ENCODE assay signal across 8 mouse cellular contexts in the genomic region with DNA sequence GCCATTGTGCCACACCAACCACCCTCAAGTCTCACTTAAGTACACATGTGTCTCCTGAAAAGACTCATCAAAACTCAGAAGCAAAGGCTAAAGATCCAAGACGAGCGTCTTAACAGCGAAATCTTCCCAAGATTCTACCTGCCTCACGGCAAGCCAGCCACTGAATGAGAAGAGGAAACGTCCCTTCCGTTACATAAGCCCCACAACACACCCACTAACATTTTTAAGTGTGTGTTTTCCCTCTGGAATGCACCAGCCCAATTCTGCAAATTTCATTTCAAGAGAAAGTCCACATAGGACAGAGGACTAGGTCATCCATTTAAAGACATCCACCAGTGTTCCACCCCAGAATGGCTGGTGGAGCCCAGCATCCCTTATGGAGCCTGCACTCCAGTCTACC. TPM values are rescaled to one million over a fixed set of nuclear protein-coding genes. Genes with fewer than 3 reads are reported as not detected.
DNase-seq lines count a peak whose midpoint lies in the region; ATAC-seq and TF ChIP-seq lines count a peak whose summit lies in the region.

No protein-coding gene starts in this region.

- H3K27ac ChIP-seq in kidney, embryonic 15.5 days = no peak overlapping the region
- H3K27ac ChIP-seq in forebrain, embryonic 14.5 days (ENCODE audit: low read depth, low read length) = no peak overlapping the region
- H3K27ac ChIP-seq in liver, postnatal 0 days (ENCODE audit: low read depth) = no peak overlapping the region

- no peaks in the 10 kb centered on the region for H3K9me3 ChIP-seq in kidney, embryonic 15.5 days (replicated peaks)
- H3K9me3 ChIP-seq in G1E (replicated peaks) = no peaks in the 10 kb centered on the region
- no peaks in the 10 kb centered on the region for H3K9me3 ChIP-seq in forebrain, embryonic 14.5 days (replicated peaks; ENCODE audit: control insufficient read depth, low read length)
- H3K9me3 ChIP-seq in liver, postnatal 0 days (ENCODE audit: low read length) = no peaks in the 10 kb centered on the region

- peak overlapping the region; percentile 89 for H3K4me2 ChIP-seq in kidney, embryonic 15.5 days
- peak overlapping the region; percentile 73 for H3K4me2 ChIP-seq in forebrain, embryonic 14.5 days (ENCODE audit: low read length)
- H3K4me2 ChIP-seq in liver, postnatal 0 days (ENCODE audit: low read depth, low read length) = peak overlapping the region; percentile 98

- no peak for ATAC-seq in kidney, embryonic 15.5 days (replicated peaks; ENCODE audit: low FRiP score)
- ATAC-seq in G1E (ENCODE audit: extremely low read depth, insufficient number of reproducible peaks, low FRiP score, poor library complexity, severe bottlenecking) = no peak
- ATAC-seq in forebrain, embryonic 14.5 days = no peak
- ATAC-seq in liver, postnatal 0 days = no peak

- no peak for TF ChIP-seq CTCF in G1E (IDR thresholded peaks at IDR 0.05; ENCODE audit: low read depth, low read length)
- no peak for TF ChIP-seq CTCF in liver, postnatal 0 days (IDR thresholded peaks at IDR 0.05; ENCODE audit: low read depth)

- peaks cover 16% of the 10 kb centered on the region for H3K4me1 ChIP-seq in kidney, embryonic 15.5 days
- H3K4me1 ChIP-seq in G1E (ENCODE audit: insufficient read depth, low read depth, low read length) = peaks cover 34% of the 10 kb centered on the region
- peaks cover 9% of the 10 kb centered on the region for H3K4me1 ChIP-seq in forebrain, embryonic 14.5 days (ENCODE audit: control insufficient read depth, insufficient read depth, low read length)
- H3K4me1 ChIP-seq in liver, postnatal 0 days (ENCODE audit: insufficient read depth) = peaks cover 14% of the 10 kb centered on the region

- H3K27me3 ChIP-seq in kidney, embryonic 15.5 days = no peaks in the 10 kb centered on the region
- H3K27me3 ChIP-seq in G1E (ENCODE audit: insufficient read depth, low read length) = no peaks in the 10 kb centered on the region
- H3K27me3 ChIP-seq in forebrain, embryonic 14.5 days (replicated peaks; ENCODE audit: control insufficient read depth, insufficient read depth, low read length) = no peaks in the 10 kb centered on the region
- no peaks in the 10 kb centered on the region for H3K27me3 ChIP-seq in liver, postnatal 0 days (ENCODE audit: insufficient read depth, low read length)

- no peaks in the 10 kb centered on the region for H3K36me3 ChIP-seq in kidney, embryonic 15.5 days
- H3K36me3 ChIP-seq in G1E (replicated peaks) = peaks cover 17% of the 10 kb centered on the region
- no peaks in the 10 kb centered on the region for H3K36me3 ChIP-seq in forebrain, embryonic 14.5 days (ENCODE audit: control insufficient read depth, insufficient read depth, low read length)
- no peaks in the 10 kb centered on the region for H3K36me3 ChIP-seq in liver, postnatal 0 days (replicated peaks; ENCODE audit: insufficient read depth, low read length)

- no peak for TF ChIP-seq EP300 in liver, postnatal 0 days (IDR thresholded peaks at IDR 0.05; ENCODE audit: low read depth)

- H3K9ac ChIP-seq in kidney, embryonic 15.5 days = peak overlapping the region; percentile 70
- H3K9ac ChIP-seq in forebrain, embryonic 14.5 days (ENCODE audit: low read length) = peak overlapping the region; percentile 92
- peak overlapping the region; percentile 77 for H3K9ac ChIP-seq in liver, postnatal 0 days (replicated peaks)

- 73% methylated on average over 6 of the region's 6 CpGs for WGBS in kidney, embryonic 15.5 days
- 82% methylated on average over 6 of the region's 6 CpGs for WGBS in forebrain, embryonic 14.5 days
- 67% methylated on average over 6 of the region's 6 CpGs for WGBS in liver, postnatal 0 days (ENCODE audit: insufficient replicate concordance)

- DNase-seq in kidney, adult 18-20 months = no peak
- no peak for DNase-seq in G1E (ENCODE audit: low spot score)
- no peak for DNase-seq in forebrain, embryonic 14.5 days (ENCODE audit: low spot score)
- no peak for DNase-seq in liver, postnatal 0 days
- no peak for DNase-seq in cerebellum, postnatal 14 days
- no peak for DNase-seq in ovary, postnatal 10 days (ENCODE audit: low spot score)
- DNase-seq in thymus, postnatal 25 days = no peak

- peak overlapping the region; percentile 73 for H3K4me3 ChIP-seq in kidney, embryonic 15.5 days (replicated peaks)
- peak overlapping the region; percentile 97 for H3K4me3 ChIP-seq in G1E (ENCODE audit: low read depth, low read length)
- peak overlapping the region; percentile 79 for H3K4me3 ChIP-seq in forebrain, embryonic 14.5 days (ENCODE audit: low read depth, low read length)
- peak overlapping the region; percentile 83 for H3K4me3 ChIP-seq in liver, postnatal 0 days (ENCODE audit: low read depth, low read length)

RNA-seq across cellular contexts. Expression of gene Rps6kc1, which starts 0.7 kb away (rescaled TPM):
- 11.4 and 14.8 TPM in 2 replicates for polyA plus RNA-seq in kidney, embryonic 15.5 days (2015; fragmentation: Nextera tagmentation; extraction: Ambion mirVana)
- total RNA-seq in G1E (2014; fragmentation: Nextera tagmentation) = 12.8 and 16.5 TPM in 2 replicates
- 13.3 and 15.2 TPM in 2 replicates for total RNA-seq in G1E (2017)
- polyA plus RNA-seq in G1E (2012) = 22.8 and 31.4 TPM in 2 replicates
- polyA plus RNA-seq in forebrain, embryonic 14.5 days (2014; fragmentation: Nextera tagmentation; extraction: Ambion mirVana) = 23.8 and 29.9 TPM in 2 replicates
- 2.9 and 3.9 TPM in 2 replicates for polyA plus RNA-seq in liver, postnatal 0 days (2015; fragmentation: Nextera tagmentation; extraction: Ambion mirVana)

RNA-seq across cellular contexts. Expression of gene Angel2, which starts 14.1 kb away (rescaled TPM):
- 45.7 and 48.7 TPM in 2 replicates for polyA plus RNA-seq in kidney, embryonic 15.5 days (2015; fragmentation: Nextera tagmentation; extraction: Ambion mirVana)
- total RNA-seq in G1E (2014; fragmentation: Nextera tagmentation) (37.5 and 43.9 TPM in 2 replicates), G1E (2017) (39.0 and 43.5 TPM in 2 replicates)
- 11.2 and 11.4 TPM in 2 replicates for polyA plus RNA-seq in G1E (2012)
- polyA plus RNA-seq in forebrain, embryonic 14.5 days (2014; fragmentation: Nextera tagmentation; extraction: Ambion mirVana) = 57.4 and 60.6 TPM in 2 replicates
- 13.3 and 15.8 TPM in 2 replicates for polyA plus RNA-seq in liver, postnatal 0 days (2015; fragmentation: Nextera tagmentation; extraction: Ambion mirVana)
